Mouse (Mus musculus) stomach, postnatal 0 days (tissue): ENCODE measurements at regions not wholly inside any gene's neighbourhood (a gene's known extent, or its start where the extent isn't known, plus 50 kb on each side); places are given as distances from the start of the nearest gene placed in this dataset.

Experiments used
- CTCF ChIP-seq: IDR thresholded peaks from 2 replicates; pipeline ENCODE4 v1.5.1; 2016; ENCODE audit warnings: antibody characterized with exemption, low read depth, mild to moderate bottlenecking, moderate library complexity
- EP300 ChIP-seq: optimal IDR thresholded peaks from 2 replicates; pipeline ENCODE3; 2016; ENCODE audit warnings: antibody characterized with exemption

DNA sequence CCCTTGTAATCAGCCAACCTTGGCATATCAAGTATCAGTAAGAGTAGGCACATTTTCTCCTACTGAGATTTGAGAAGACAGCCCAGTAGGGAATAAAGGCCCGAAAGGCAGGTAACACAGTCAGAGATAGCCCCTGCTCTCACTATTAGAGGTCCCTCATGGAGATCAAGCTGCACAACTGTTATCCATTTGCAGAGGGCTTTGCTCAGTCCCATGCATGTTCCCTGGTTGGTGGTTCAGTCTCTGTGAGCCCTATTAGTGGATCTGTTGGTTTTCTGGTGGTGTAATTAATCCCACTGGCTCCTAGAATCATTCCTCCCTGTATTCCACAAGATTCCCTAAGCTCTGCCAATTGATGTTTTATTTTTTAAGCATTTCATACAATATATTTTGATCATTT is 1196.6 kb downstream of the Efna5 start:
- TF ChIP-seq EP300: no peak
- TF ChIP-seq CTCF: no peak
